In the genomic region with DNA sequence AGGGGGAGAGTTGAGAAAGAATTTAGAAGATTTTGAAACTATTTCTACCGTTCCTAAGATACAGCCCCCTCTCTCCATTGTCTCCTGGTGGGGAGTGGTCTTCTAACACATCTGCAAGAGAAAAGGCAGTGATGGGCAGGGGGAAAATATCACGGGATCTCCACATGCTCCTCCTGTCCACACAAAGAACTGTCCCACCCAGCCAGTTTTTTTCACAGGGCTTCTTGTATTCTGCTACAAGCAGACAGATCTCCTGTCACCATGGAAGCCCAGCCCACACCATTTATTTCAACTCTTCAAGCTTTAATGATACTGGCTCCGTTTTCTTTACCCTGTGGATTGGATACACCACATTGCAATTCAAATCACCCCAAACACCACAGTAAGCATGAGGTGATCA, we compare ENCODE assay signal across 30 mouse cellular contexts.
A peak's percentile ranks its signal among the peaks of the same experiment; 100 is the strongest.
DNase-seq lines count a peak whose midpoint lies in the region; ATAC-seq and TF ChIP-seq lines count a peak whose summit lies in the region.
"Had no signal": no experiment of that assay in that cellular context is flagged by ENCODE, and none has a peak within 500 bp of the region (broad histone marks: within the 10 kb centered on the region; RNA-seq: fewer than 3 reads in every experiment).

No protein-coding gene starts in this region.

- no peaks in the 10 kb centered on the region for H3K9me3 ChIP-seq in midbrain, embryonic 11.5 days (ENCODE audit: control insufficient read depth, low read length)
- no peaks in the 10 kb centered on the region for H3K9me3 ChIP-seq in midbrain, postnatal 0 days (ENCODE audit: low read length)
- no peaks in the 10 kb centered on the region for H3K9me3 ChIP-seq in forebrain, embryonic 13.5 days (replicated peaks)
- H3K9me3 ChIP-seq: embryonic facial prominence, embryonic 10.5 days; embryonic facial prominence, embryonic 13.5 days; forebrain, embryonic 12.5 days; hindbrain, embryonic 13.5 days had no signal

- H3K27ac ChIP-seq in midbrain, embryonic 11.5 days (ENCODE audit: low read depth, low read length) = no peak overlapping the region
- no peak overlapping the region for H3K27ac ChIP-seq in midbrain, postnatal 0 days (ENCODE audit: low read depth, low read length)
- peak overlapping the region; percentile 29; the same call in 1 of the 2 replicates for H3K27ac ChIP-seq in cortical plate, adult 2 months (ENCODE audit: insufficient read depth, low read length)
- no peak overlapping the region for H3K27ac ChIP-seq in forebrain, embryonic 13.5 days
- H3K27ac ChIP-seq: embryonic facial prominence, embryonic 10.5 days; embryonic facial prominence, embryonic 13.5 days; forebrain, embryonic 12.5 days; heart, adult 2 months; hindbrain, embryonic 13.5 days; hindbrain, postnatal 0 days had no signal

- no peaks in the 10 kb centered on the region for H3K4me1 ChIP-seq in midbrain, embryonic 11.5 days (ENCODE audit: control insufficient read depth, insufficient read depth, low read length)
- no peaks in the 10 kb centered on the region for H3K4me1 ChIP-seq in midbrain, postnatal 0 days (ENCODE audit: insufficient read depth, low read length)
- 0 out of 2 replicates have a peak, but pooled peaks cover 3% of the 10 kb centered on the region for H3K4me1 ChIP-seq in cortical plate, adult 2 months (ENCODE audit: control insufficient read depth, insufficient read depth, low read length)
- H3K4me1 ChIP-seq in forebrain, embryonic 13.5 days = peaks cover 8% of the 10 kb centered on the region
- H3K4me1 ChIP-seq: embryonic facial prominence, embryonic 10.5 days; embryonic facial prominence, embryonic 13.5 days had no signal

- no peak overlapping the region for H3K4me2 ChIP-seq in midbrain, embryonic 11.5 days
- no peak overlapping the region for H3K4me2 ChIP-seq in midbrain, postnatal 0 days (ENCODE audit: low read depth, low read length, poor library complexity, severe bottlenecking)
- no peak overlapping the region for H3K4me2 ChIP-seq in forebrain, embryonic 13.5 days
- H3K4me2 ChIP-seq: embryonic facial prominence, embryonic 13.5 days; forebrain, embryonic 12.5 days; heart, embryonic 11.5 days; hindbrain, embryonic 13.5 days had no signal

- TF ChIP-seq CTCF in midbrain, postnatal 0 days (IDR thresholded peaks at IDR 0.05) = no peak
- TF ChIP-seq CTCF in cortical plate, adult 2 months (IDR thresholded peaks at IDR 0.05; ENCODE audit: extremely low read depth, insufficient read depth, low read length) = no peak

- H3K4me3 ChIP-seq in midbrain, embryonic 11.5 days (ENCODE audit: low read depth, low read length) = no peak overlapping the region
- H3K4me3 ChIP-seq in midbrain, postnatal 0 days (ENCODE audit: low read depth, low read length) = no peak overlapping the region
- H3K4me3 ChIP-seq in cortical plate, adult 2 months (ENCODE audit: insufficient read depth, low read length) = no peak overlapping the region
- H3K4me3 ChIP-seq in forebrain, embryonic 13.5 days = no peak overlapping the region
- H3K4me3 ChIP-seq: embryonic facial prominence, embryonic 10.5 days; embryonic facial prominence, embryonic 13.5 days; erythroblast, embryonic 14.5 days; forebrain, embryonic 12.5 days; heart, adult 2 months; hindbrain, embryonic 13.5 days had no signal

- H3K9ac ChIP-seq in midbrain, embryonic 11.5 days (ENCODE audit: low read length) = no peak overlapping the region
- H3K9ac ChIP-seq in midbrain, postnatal 0 days (replicated peaks; ENCODE audit: low read length, poor library complexity, severe bottlenecking) = no peak overlapping the region
- H3K9ac ChIP-seq in forebrain, embryonic 13.5 days = no peak overlapping the region
- H3K9ac ChIP-seq: embryonic facial prominence, embryonic 13.5 days; forebrain, embryonic 12.5 days; forebrain, postnatal 0 days; hindbrain, embryonic 13.5 days had no signal

- ATAC-seq in midbrain, embryonic 11.5 days (ENCODE audit: low FRiP score) = no peak
- no peak for ATAC-seq in midbrain, postnatal 0 days (ENCODE audit: low FRiP score)
- ATAC-seq in forebrain, embryonic 13.5 days = no peak
- ATAC-seq: activated CD4-positive, CD25-positive, alpha-beta regulatory T cell, adult 4 months; CD4-positive, CD25-positive, alpha-beta regulatory T cell, adult 4 months; forebrain, postnatal 0 days; hindbrain, postnatal 0 days; inflammation-experienced regulatory T-cells, adult 6 months; intestine, embryonic 16.5 days; Patski had no signal

- H3K36me3 ChIP-seq in midbrain, embryonic 11.5 days (ENCODE audit: control insufficient read depth, insufficient read depth, low read length) = no peaks in the 10 kb centered on the region
- H3K36me3 ChIP-seq in midbrain, postnatal 0 days (ENCODE audit: insufficient read depth, low read length) = no peaks in the 10 kb centered on the region
- no peaks in the 10 kb centered on the region for H3K36me3 ChIP-seq in forebrain, embryonic 13.5 days (ENCODE audit: poor library complexity, severe bottlenecking)
- H3K36me3 ChIP-seq: embryonic facial prominence, embryonic 10.5 days; embryonic facial prominence, embryonic 13.5 days; forebrain, embryonic 12.5 days; G1E; hindbrain, embryonic 13.5 days had no signal

- H3K27me3 ChIP-seq in midbrain, embryonic 11.5 days (ENCODE audit: control insufficient read depth, insufficient read depth, low read length) = no peaks in the 10 kb centered on the region
- no peaks in the 10 kb centered on the region for H3K27me3 ChIP-seq in midbrain, postnatal 0 days (ENCODE audit: insufficient read depth, low read length)
- no peaks in the 10 kb centered on the region for H3K27me3 ChIP-seq in forebrain, embryonic 13.5 days
- H3K27me3 ChIP-seq: embryonic facial prominence, embryonic 13.5 days; forebrain, embryonic 12.5 days; hindbrain, embryonic 13.5 days had no signal

- DNase-seq in layer of hippocampus, adult 11-12 months (ENCODE audit: low spot score) = peak; percentile 5
- DNase-seq in layer of hippocampus, postnatal 10 days (ENCODE audit: low spot score in 2 of 2) = no peak
- DNase-seq in midbrain, embryonic 11.5 days (ENCODE audit: low spot score, missing footprints) = peak; percentile 75
- DNase-seq in midbrain, postnatal 0 days (ENCODE audit: low spot score) = no peak
- DNase-seq in R1 (ENCODE audit: low read depth, low spot score) = peak; percentile 68
- no peak for DNase-seq in embryo, embryonic 9.5 days (ENCODE audit: extremely low spot score)
- DNase-seq: adrenal gland, adult 8-10 months; adrenal gland, postnatal 25 days; cerebellum, adult 18-20 months; cerebellum, adult 9-10 months; cerebellum, postnatal 14 days; forebrain, postnatal 0 days; gastrocnemius, postnatal 10 days; gastrocnemius, postnatal 36 days; heart, adult 2 months had no signal

- WGBS in midbrain, embryonic 11.5 days = 51% methylated on average over 3 of the region's 3 CpGs
- whole genome bisulfite sequencing in midbrain, postnatal 0 days = 24% methylated on average over 3 of the region's 3 CpGs
- 39% methylated on average over 3 of the region's 3 CpGs for WGBS in forebrain, embryonic 13.5 days

- no peak for TF ChIP-seq POLR2A in cortical plate, adult 2 months (IDR thresholded peaks at IDR 0.05; ENCODE audit: extremely low read depth, insufficient read depth, low read length)

Comparison
In these comparisons a context has a peak if more than half of its experiments do, and no peak if none do; other contexts are left out.
1. DNase-seq: peak in layer of hippocampus, adult 11-12 months (single experiment), midbrain, embryonic 11.5 days (single experiment) and R1 (single experiment); none in layer of hippocampus, postnatal 10 days (0 of 2), midbrain, postnatal 0 days (single experiment) and embryo, embryonic 9.5 days (single experiment).